Mouse (Mus musculus): ENCODE results near the gene Tradd. TPM values are rescaled to one million over a fixed set of nuclear protein-coding genes. Genes with fewer than 3 reads are reported as not detected.
"Not testable (repeated sequence)": the region's sequence is repeated elsewhere in the genome, so short reads cannot be mapped to it uniquely, and the experiment has no call there.

Tradd gene
- polyA plus RNA-seq, 1 experiment from 2014 or later = 16.6 TPM

GRCm38 (mm10) chr8:105232321-105232693 is 32.1 kb downstream of the Tradd start:
- not testable (repeated sequence) for H3K27ac ChIP-seq; H3K9ac ChIP-seq (replicated peaks); H3K27me3 ChIP-seq; ATAC-seq (ENCODE audit: insufficient number of reproducible peaks, insufficient read depth, low FRiP score, low TSS enrichment, low read depth); H3K4me1 ChIP-seq (replicated peaks); H3K4me2 ChIP-seq; H3K9me3 ChIP-seq; H3K4me3 ChIP-seq (replicated peaks)
- WGBS = 87% methylated on average over 4 of the region's 4 CpGs
- peaks cover 33% of the 10 kb centered on the region for H3K36me3 ChIP-seq

- Histone ChIP-seq H3K4me1 (replicated peaks) (no peaks in the 10 kb centered on the region), H3K4me2 (no peak overlapping the region), H3K27me3 (no peaks in the 10 kb centered on the region), H3K4me3 (replicated peaks) (no peak overlapping the region), H3K36me3 (peaks cover 32% of the 10 kb centered on the region), H3K9ac (replicated peaks) (no peak overlapping the region), H3K9me3 (no peaks in the 10 kb centered on the region), H3K27ac (no peak overlapping the region)
- 90% methylated on average over 12 of the region's 12 CpGs for WGBS
- no peak for ATAC-seq (ENCODE audit: insufficient number of reproducible peaks, insufficient read depth, low FRiP score, low TSS enrichment, low read depth)
Measured at GRCm38 (mm10) chr8:105231503-105232320, 32.7 kb downstream of the Tradd start.

- H3K4me2 ChIP-seq = peak overlapping the region; percentile 85
- WGBS = 25% methylated on average over 6 of the region's 6 CpGs
- H3K27me3 ChIP-seq = no peaks in the 10 kb centered on the region
- H3K9ac ChIP-seq (replicated peaks) = peak overlapping the region; percentile 87
- no peaks in the 10 kb centered on the region for H3K9me3 ChIP-seq
- no peak for ATAC-seq (ENCODE audit: insufficient number of reproducible peaks, insufficient read depth, low FRiP score, low TSS enrichment, low read depth)
- peaks cover 18% of the 10 kb centered on the region for H3K4me1 ChIP-seq (replicated peaks)
- H3K27ac ChIP-seq = no peak overlapping the region
- peak overlapping the region; percentile 95 for H3K4me3 ChIP-seq (replicated peaks)
- no peaks in the 10 kb centered on the region for H3K36me3 ChIP-seq
Measured at GRCm38 (mm10) chr8:105225917-105226316, 38.5 kb downstream of the Tradd start.

GRCm38 (mm10) chr8:105225272-105225593 is 39.2 kb downstream of the Tradd start:
- no peaks in the 10 kb centered on the region for H3K36me3 ChIP-seq
- no peak; the same call in 1 of the 2 replicates for ATAC-seq (ENCODE audit: insufficient number of reproducible peaks, insufficient read depth, low FRiP score, low TSS enrichment, low read depth)
- WGBS = under 1% methylated on average over 27 of the region's 27 CpGs
- peak overlapping the region; percentile 85 for H3K4me2 ChIP-seq
- H3K9ac ChIP-seq (replicated peaks) = peak overlapping the region; percentile 87
- H3K4me3 ChIP-seq (replicated peaks) = peak overlapping the region; percentile 95
- peaks cover 18% of the 10 kb centered on the region for H3K4me1 ChIP-seq (replicated peaks)
- no peaks in the 10 kb centered on the region for H3K9me3 ChIP-seq
- no peaks in the 10 kb centered on the region for H3K27me3 ChIP-seq
- peak overlapping the region; percentile 91; the same call in 1 of the 2 replicates for H3K27ac ChIP-seq

- H3K36me3 ChIP-seq = no peaks in the 10 kb centered on the region
- peak within 1 kb of the TSS; percentile 91 for H3K27ac ChIP-seq
- peak within 1 kb of the TSS; percentile 85 for H3K4me2 ChIP-seq
- H3K9ac ChIP-seq (replicated peaks) = peak within 1 kb of the TSS; percentile 87
- WGBS = 2% methylated on average over 34 of the region's 34 CpGs
- no peaks in the 10 kb centered on the region for H3K27me3 ChIP-seq
- peak within 1 kb of the TSS; percentile 95 for H3K4me3 ChIP-seq (replicated peaks)
- ATAC-seq (ENCODE audit: insufficient number of reproducible peaks, insufficient read depth, low FRiP score, low TSS enrichment, low read depth) = peak; percentile 96
- peaks cover 18% of the 10 kb centered on the region for H3K4me1 ChIP-seq (replicated peaks)
- no peaks in the 10 kb centered on the region for H3K9me3 ChIP-seq
Measured at GRCm38 (mm10) chr8:105224413-105225271, 39.8 kb downstream of the Tradd start, which contains the start of gene D230025D16Rik. TSS of gene D230025D16Rik (plus strand) at chr8:105225145.

GRCm38 (mm10) chr8:105223850-105224249 is 40.6 kb downstream of the Tradd start:
- H3K36me3 ChIP-seq = no peaks in the 10 kb centered on the region
- no peaks in the 10 kb centered on the region for H3K27me3 ChIP-seq
- no peak for ATAC-seq (ENCODE audit: insufficient number of reproducible peaks, insufficient read depth, low FRiP score, low TSS enrichment, low read depth)
- H3K9ac ChIP-seq (replicated peaks) = no peak overlapping the region
- H3K4me3 ChIP-seq (replicated peaks) = no peak overlapping the region
- H3K4me1 ChIP-seq (replicated peaks) = peaks cover 18% of the 10 kb centered on the region
- WGBS = 70% methylated on average over 7 of the region's 7 CpGs
- H3K27ac ChIP-seq = no peak overlapping the region
- H3K4me2 ChIP-seq = peak overlapping the region; percentile 85; the same call in 1 of the 2 replicates
- H3K9me3 ChIP-seq = no peaks in the 10 kb centered on the region

- Histone ChIP-seq H3K27ac (no peak overlapping the region), H3K27me3 (no peaks in the 10 kb centered on the region), H3K4me1 (replicated peaks) (no peaks in the 10 kb centered on the region), H3K36me3 (peaks cover 34% of the 10 kb centered on the region), H3K9ac (replicated peaks) (no peak overlapping the region), H3K4me2 (no peak overlapping the region), H3K9me3 (no peaks in the 10 kb centered on the region), H3K4me3 (replicated peaks) (no peak overlapping the region)
- no peak for ATAC-seq (ENCODE audit: insufficient number of reproducible peaks, insufficient read depth, low FRiP score, low TSS enrichment, low read depth)
- 81% methylated on average over 5 of the region's 5 CpGs for WGBS
Measured at GRCm38 (mm10) chr8:105217926-105218522, 46.4 kb downstream of the Tradd start.

- Histone ChIP-seq H3K4me3 (replicated peaks) (no peak overlapping the region), H3K36me3 (peaks cover 51% of the 10 kb centered on the region), H3K4me1 (replicated peaks) (no peaks in the 10 kb centered on the region), H3K27me3 (no peaks in the 10 kb centered on the region), H3K4me2 (no peak overlapping the region), H3K27ac (no peak overlapping the region), H3K9ac (replicated peaks) (no peak overlapping the region), H3K9me3 (no peaks in the 10 kb centered on the region)
- WGBS = 87% methylated on average over 5 of the region's 5 CpGs
- no peak for ATAC-seq (ENCODE audit: insufficient number of reproducible peaks, insufficient read depth, low FRiP score, low TSS enrichment, low read depth)
Measured at GRCm38 (mm10) chr8:105214104-105214503, 50.3 kb downstream of the Tradd start.

- no peak overlapping the region for H3K4me2 ChIP-seq
- H3K27me3 ChIP-seq = no peaks in the 10 kb centered on the region
- no peak overlapping the region for H3K9ac ChIP-seq (replicated peaks)
- H3K27ac ChIP-seq = no peak overlapping the region
- H3K9me3 ChIP-seq = no peaks in the 10 kb centered on the region
- ATAC-seq (ENCODE audit: insufficient number of reproducible peaks, insufficient read depth, low FRiP score, low TSS enrichment, low read depth) = no peak
- H3K4me1 ChIP-seq (replicated peaks) = no peaks in the 10 kb centered on the region
- 84% methylated on average over 1 of the region's 1 CpGs for WGBS
- peaks cover 51% of the 10 kb centered on the region for H3K36me3 ChIP-seq
- no peak overlapping the region for H3K4me3 ChIP-seq (replicated peaks)
Measured at GRCm38 (mm10) chr8:105209153-105210110, 55.0 kb downstream of the Tradd start.

All from limb, embryonic 12.5 days (tissue).